Mouse (Mus musculus) right cerebral cortex, postnatal 14 days (tissue): ENCODE measurements around the gene Dynlt1c.
A peak's percentile ranks its signal among the peaks of the same experiment; 100 is the strongest.
"Not testable (repeated sequence)": the region's sequence is repeated elsewhere in the genome, so short reads cannot be mapped to it uniquely, and the experiment has no call there.

Experiments used
- DNase-seq: peaks from one replicate; pipeline ENCODE4 v3.0.0; 2022

Gene Dynlt1c

DNA sequence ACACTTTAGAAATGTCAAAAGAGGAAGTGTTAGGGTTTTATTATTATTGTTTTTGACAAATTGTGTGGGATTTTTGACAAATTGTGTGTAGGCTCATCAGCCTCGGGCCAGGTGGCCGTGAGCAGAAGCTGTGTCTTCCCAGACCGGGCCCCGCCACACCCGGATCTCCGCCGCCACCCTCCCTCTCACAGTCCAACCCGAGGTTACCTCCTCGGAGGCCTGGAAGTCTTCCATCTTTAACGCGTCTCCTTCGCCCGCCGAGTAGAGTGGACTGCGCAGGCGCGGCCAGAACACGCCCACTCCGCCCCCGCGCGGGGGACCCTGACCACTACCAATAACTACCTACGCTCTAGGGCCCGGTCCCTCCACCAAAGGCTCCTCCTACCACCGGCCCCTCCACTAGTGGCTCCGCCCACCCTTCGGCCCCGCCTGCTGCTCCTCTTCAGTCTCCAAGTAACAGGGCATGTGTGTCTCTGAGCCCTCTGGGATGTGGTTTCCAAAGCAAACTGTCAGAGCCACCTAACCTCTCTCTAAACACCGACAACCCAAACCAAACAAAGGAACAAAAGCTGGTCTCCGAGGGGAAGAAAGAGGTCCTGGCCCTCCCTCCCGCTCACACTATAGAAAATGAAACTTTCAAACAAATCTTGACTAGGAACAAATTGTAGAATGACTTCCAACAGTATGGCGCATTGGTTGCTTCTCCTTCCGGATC, 54.3 kb downstream of the Dynlt1c start, which contains the start of gene Dynlt1f:
Gene Dynlt1f (minus strand): TSS at position 334 of the 715 bp plus-strand sequence.
- DNase-seq = peak; percentile 16

DNA sequence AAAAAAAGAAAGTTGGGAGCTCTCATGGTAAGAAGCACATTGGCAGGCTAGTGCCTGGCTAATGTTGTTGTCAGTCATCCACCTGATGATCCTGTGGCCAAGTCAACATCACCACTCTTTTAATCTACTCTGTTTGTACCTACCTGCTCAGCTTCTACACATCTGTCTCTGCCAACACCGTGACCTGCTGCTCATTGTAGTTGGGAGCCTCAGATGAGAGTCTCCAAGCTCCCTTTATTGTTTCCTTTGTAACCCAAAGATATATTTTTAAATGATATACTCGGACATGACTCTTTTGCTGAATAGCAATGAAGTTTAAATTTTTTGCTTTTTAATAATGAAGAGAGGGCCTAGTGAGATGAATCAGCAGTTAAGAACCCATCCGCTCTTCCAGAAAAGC, 55.0 kb downstream of the Dynlt1c start:
- not testable (repeated sequence) for DNase-seq

GRCm38 (mm10) chr17:6658801-6659200, 57.3 kb downstream of the Dynlt1c start, which contains the start of gene Sytl3:
Sytl3 (plus strand) TSS chr17:6659093.
- DNase-seq = not testable (repeated sequence)
